Mouse (Mus musculus) lung, postnatal 0 days (tissue): Measurements from ENCODE around the gene Cntrl. TPM values are rescaled to one million over a fixed set of nuclear protein-coding genes. Genes with fewer than 3 reads are reported as not detected.

ENCODE experiments used
- ATAC-seq: fragments of 200-750 bp; cut with Nextera tagmentation; 2 replicates; pipeline ENCODE4 v1.8.0; 2017; ENCODE audit warnings: moderate library complexity
- DNase-seq: peaks from one replicate; pipeline ENCODE4 v3.0.0-alpha.2; 2016; ENCODE audit warnings: low spot score
- H3K27ac ChIP-seq: fragments of 300-500 bp; sonication (generic); 2 replicates; pipeline ENCODE4 v1.5.1; 2014; ENCODE audit warnings: antibody characterized with exemption, mild to moderate bottlenecking, low read length, mixed read lengths
- H3K27me3 ChIP-seq: fragments of 300-500 bp; sonication (generic); replicated peaks from 2 replicates; pipeline ENCODE4 v1.6.1; 2014; ENCODE audit warnings: low read length, mixed read lengths; ENCODE audit not compliant: insufficient read depth
- H3K36me3 ChIP-seq: fragments of 300-500 bp; sonication (generic); 2 replicates; pipeline ENCODE4 v1.6.1; 2014; ENCODE audit warnings: low read length, mixed read lengths; ENCODE audit not compliant: insufficient read depth
- H3K4me1 ChIP-seq: fragments of 300-500 bp; sonication (generic); 2 replicates; pipeline ENCODE4 v1.6.1; 2014; ENCODE audit warnings: antibody characterized with exemption, low read depth, low read length, mixed read lengths; ENCODE audit not compliant: insufficient read depth
- H3K4me2 ChIP-seq: fragments of 300-500 bp; sonication (generic); replicated peaks from 2 replicates; pipeline ENCODE4 v1.6.1; 2014; ENCODE audit warnings: low read depth, mild to moderate bottlenecking, low read length, moderate library complexity, mixed read lengths
- H3K4me3 ChIP-seq: fragments of 300-500 bp; sonication (generic); 2 replicates; pipeline ENCODE4 v1.5.1; 2014; ENCODE audit warnings: low read depth, low read length
- H3K9ac ChIP-seq: fragments of 300-500 bp; sonication (generic); replicated peaks from 2 replicates; pipeline ENCODE4 v1.6.1; 2014; ENCODE audit warnings: low read depth, mild to moderate bottlenecking
- H3K9me3 ChIP-seq: fragments of 300-500 bp; sonication (generic); 2 replicates; pipeline ENCODE4 v1.6.1; 2016; ENCODE audit warnings: low read length, mixed read lengths
- CTCF ChIP-seq: IDR thresholded peaks from 2 replicates; pipeline ENCODE4 v1.5.1; 2016; ENCODE audit warnings: antibody characterized with exemption, mild to moderate bottlenecking
- EP300 ChIP-seq: IDR thresholded peaks from 2 replicates; pipeline ENCODE4 v1.6.1; 2016; ENCODE audit warnings: antibody characterized with exemption, mild to moderate bottlenecking, control low read depth
- WGBS: fragments of 180-500 bp; shearing (Covaris S2); extraction: QIAGEN DNeasy Blood & Tissue Kit; methylation state at CpG from one replicate; pipeline ENCODE4 v1.1.7; 2014; 5-methylcytosine and 5-hydroxymethylcytosine counted together
- polyA plus RNA-seq: library from polyadenylated mRNA; unstranded; fragments of >200 nt; fragmentation: Nextera tagmentation; extraction: Ambion mirVana; gene quantifications from 2 replicates; pipeline ENCODE4 v1.2.1, GENCODE M21; 2015

Gene Cntrl
- polyA plus RNA-seq, 1 experiment from 2014 or later, result 21.3 TPM

DNA sequence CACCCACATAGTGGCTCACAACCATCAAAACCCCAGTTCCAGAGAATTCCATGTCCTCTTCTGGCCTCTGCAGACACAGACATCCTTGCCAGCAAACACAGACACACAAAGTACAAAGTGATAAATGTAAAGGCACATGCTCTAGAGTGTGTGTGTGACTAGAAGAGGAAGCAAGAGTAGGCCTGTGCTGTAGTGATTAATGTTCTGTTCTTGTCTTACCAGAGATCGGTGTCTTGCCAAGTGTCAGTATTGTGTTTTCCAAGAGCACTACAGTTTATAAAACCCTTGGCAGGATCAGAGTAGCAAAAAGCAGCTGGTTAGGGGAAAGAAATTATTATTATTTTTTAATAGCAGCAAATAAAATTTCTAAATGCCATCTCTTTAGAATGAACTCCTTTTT, 29.3 kb downstream of the Cntrl start:
- DNase-seq (no peak), ATAC-seq (no peak)
- Histone ChIP-seq H3K4me3 (no peak overlapping the region), H3K36me3 (peaks cover 25% of the 10 kb centered on the region; the same call in 1 of the 2 replicates), H3K4me1 (no peaks in the 10 kb centered on the region), H3K9me3 (no peaks in the 10 kb centered on the region), H3K4me2 (no peak overlapping the region), H3K27me3 (no peaks in the 10 kb centered on the region), H3K27ac (no peak overlapping the region), H3K9ac (no peak overlapping the region)
- no peak for TF ChIP-seq CTCF
- TF ChIP-seq EP300, result no peak
- 79% methylated on average over 1 of the region's 1 CpGs for WGBS

DNA sequence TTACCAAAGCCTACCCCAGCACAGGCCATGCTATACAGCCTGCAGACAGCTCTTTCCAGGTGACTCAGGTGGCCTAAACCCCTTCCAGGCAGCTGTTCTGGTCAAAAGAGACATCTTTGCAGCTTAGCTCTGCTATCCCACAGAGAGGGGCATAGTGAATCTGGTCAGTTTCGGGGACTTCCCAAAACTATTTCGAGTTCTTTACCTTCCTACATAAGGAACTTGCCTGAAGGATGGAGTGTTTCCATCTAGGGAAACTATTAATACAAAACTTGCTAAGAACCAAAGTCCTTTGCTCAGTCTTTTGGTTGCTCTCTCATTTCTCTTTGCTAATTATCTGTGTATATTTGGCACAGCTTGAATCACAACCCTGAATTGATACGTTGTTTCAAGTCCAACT, 32.4 kb downstream of the Cntrl start:
- Histone ChIP-seq H3K9ac (no peak overlapping the region), H3K27ac (no peak overlapping the region), H3K4me1 (no peaks in the 10 kb centered on the region), H3K36me3 (peaks cover 53% of the 10 kb centered on the region; the same call in 1 of the 2 replicates), H3K27me3 (no peaks in the 10 kb centered on the region), H3K4me2 (no peak overlapping the region), H3K4me3 (no peak overlapping the region), H3K9me3 (no peaks in the 10 kb centered on the region)
- no peak for DNase-seq
- TF ChIP-seq EP300 (no peak), CTCF (no peak)
- 93% methylated on average over 3 of the region's 3 CpGs for whole genome bisulfite sequencing
- ATAC-seq, result no peak

DNA sequence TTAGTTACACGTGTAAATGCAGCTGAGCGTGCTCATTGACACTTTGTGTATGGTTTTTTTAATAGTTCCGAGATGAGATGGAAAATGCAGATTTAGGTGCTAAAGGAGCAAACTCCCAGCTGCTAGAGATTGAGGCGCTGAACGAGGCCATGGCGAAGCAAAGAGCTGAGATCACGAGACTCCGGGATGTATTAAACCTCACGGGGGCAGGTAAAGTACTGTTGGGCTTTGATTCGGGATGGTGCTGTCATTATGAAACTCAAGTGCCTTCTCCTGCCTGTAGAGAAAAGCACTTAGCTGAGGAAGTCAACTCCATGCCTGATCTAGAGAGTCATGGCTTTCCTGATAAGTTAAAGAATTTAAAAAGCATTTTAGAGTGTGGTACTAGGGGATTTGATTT, 39.5 kb downstream of the Cntrl start:
- H3K4me1 ChIP-seq, result no peaks in the 10 kb centered on the region
- ATAC-seq, result no peak
- H3K27me3 ChIP-seq, result no peaks in the 10 kb centered on the region
- no peak overlapping the region for H3K9ac ChIP-seq
- no peak for DNase-seq
- H3K9me3 ChIP-seq, result no peaks in the 10 kb centered on the region
- no peak overlapping the region for H3K4me3 ChIP-seq
- no peak overlapping the region for H3K27ac ChIP-seq
- H3K4me2 ChIP-seq, result no peak overlapping the region
- peaks cover 64% of the 10 kb centered on the region for H3K36me3 ChIP-seq
- TF ChIP-seq EP300 (no peak), CTCF (no peak)
- 81% methylated on average over 10 of the region's 10 CpGs for WGBS

- no peak for DNase-seq
- Histone ChIP-seq H3K4me1 (no peaks in the 10 kb centered on the region), H3K9ac (no peak overlapping the region), H3K27ac (no peak overlapping the region), H3K27me3 (no peaks in the 10 kb centered on the region), H3K4me2 (no peak overlapping the region), H3K4me3 (no peak overlapping the region), H3K9me3 (no peaks in the 10 kb centered on the region), H3K36me3 (peaks cover 60% of the 10 kb centered on the region)
- no peak for TF ChIP-seq EP300
- TF ChIP-seq CTCF, result no peak
- ATAC-seq, result no peak
- WGBS, result 91% methylated on average over 13 of the region's 13 CpGs
Measured at GRCm38 (mm10) chr2:35151303-35151882, 42.1 kb downstream of the Cntrl start.

- WGBS, result 92% methylated on average over 6 of the region's 6 CpGs
- Histone ChIP-seq H3K27ac (no peak overlapping the region), H3K27me3 (no peaks in the 10 kb centered on the region), H3K9me3 (no peaks in the 10 kb centered on the region), H3K4me2 (no peak overlapping the region), H3K4me1 (no peaks in the 10 kb centered on the region), H3K9ac (no peak overlapping the region), H3K36me3 (peaks cover 48% of the 10 kb centered on the region), H3K4me3 (no peak overlapping the region)
- DNase-seq, result no peak
- ATAC-seq, result no peak
- TF ChIP-seq CTCF (no peak), EP300 (no peak)
Measured at GRCm38 (mm10) chr2:35153179-35153578, 43.9 kb downstream of the Cntrl start.

DNA sequence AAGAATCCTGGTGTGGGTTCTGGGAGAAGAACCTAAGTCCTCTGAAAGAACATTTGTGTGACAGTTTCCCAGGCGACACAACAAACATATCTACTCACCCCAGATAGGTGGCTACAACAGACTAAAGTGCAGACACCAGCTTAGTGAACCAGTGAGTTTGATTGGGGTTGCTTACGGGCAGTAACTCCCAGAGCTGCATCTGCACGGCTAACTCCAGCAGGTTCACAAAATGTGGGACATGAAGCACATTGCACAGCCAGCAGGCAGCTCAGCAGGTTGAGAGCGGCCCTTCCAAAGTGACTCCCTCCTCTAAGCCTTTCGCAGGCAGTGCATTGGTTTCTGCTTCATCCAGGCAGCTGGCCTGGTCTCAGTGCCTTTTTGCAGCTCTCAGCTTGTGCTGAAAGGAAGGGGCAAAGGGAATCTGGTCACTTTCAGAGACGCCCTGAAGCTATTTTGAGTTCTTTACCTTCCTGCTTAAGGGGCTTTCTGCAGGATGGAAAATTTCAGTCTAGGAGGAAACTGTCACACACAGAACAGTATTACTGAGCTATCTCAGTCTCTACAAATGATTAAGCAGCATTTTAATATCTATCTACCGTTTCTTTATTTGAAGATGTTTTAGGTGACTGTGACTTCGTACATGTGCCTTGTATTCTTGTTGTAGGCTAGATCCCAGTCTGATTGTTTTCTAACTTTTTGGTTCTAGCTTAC, 44.7 kb downstream of the Cntrl start:
- H3K27ac ChIP-seq, result no peak overlapping the region
- H3K4me2 ChIP-seq, result no peak overlapping the region
- no peak for ATAC-seq
- H3K9ac ChIP-seq, result no peak overlapping the region
- H3K4me1 ChIP-seq, result no peaks in the 10 kb centered on the region
- TF ChIP-seq EP300 (no peak), CTCF (no peak)
- H3K4me3 ChIP-seq, result no peak overlapping the region
- no peak for DNase-seq
- H3K9me3 ChIP-seq, result no peaks in the 10 kb centered on the region
- peaks cover 45% of the 10 kb centered on the region for H3K36me3 ChIP-seq
- H3K27me3 ChIP-seq, result no peaks in the 10 kb centered on the region
- 81% methylated on average over 8 of the region's 8 CpGs for WGBS
